Mouse (Mus musculus): ENCODE measurements around the gene Slain1.
"Not testable (repeated sequence)": the region's sequence is repeated elsewhere in the genome, so short reads cannot be mapped to it uniquely, and the experiment has no call there.

Slain1 gene

GRCm38 (mm10) chr14:103728506-103728905 is 78.5 kb downstream of the Slain1 start:
- DNase-seq, result no peak

DNA sequence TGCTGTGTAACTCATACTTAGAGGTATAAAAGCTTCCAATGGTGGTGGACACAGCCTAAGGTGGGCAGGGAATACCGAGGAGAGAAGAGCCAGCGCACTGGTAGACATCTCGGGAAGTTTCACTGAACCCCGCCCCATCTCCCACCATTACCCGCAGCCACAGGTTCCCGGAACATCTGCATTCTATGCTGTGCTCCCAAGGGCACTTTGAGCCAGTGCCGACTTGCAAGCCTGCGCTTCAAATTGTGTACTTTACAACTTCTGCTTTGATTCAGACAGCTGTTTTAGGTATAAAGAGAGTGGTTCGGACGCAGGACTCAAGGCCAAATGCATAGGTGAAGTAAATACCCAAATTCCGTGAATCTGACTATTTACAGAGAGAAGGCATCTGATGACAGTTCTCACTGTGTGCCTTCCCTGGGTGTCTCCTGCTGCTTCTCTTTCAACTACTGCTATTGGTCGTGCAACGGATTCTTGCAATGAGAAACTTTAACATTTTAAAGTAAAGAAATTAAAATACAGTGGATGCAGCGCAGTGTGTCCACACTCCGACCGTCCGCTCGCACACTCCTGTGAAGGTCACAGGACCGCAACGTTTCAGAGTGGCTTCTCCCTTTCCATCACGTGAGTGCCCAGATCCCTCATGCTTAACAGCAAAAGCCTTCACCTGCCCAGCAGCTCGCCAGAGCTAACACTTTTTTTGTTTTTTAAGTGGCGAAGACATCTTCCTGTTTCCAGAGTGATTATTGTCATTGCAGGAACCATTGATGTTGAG is 79.1 kb downstream of the Slain1 start:
- DNase-seq, result no peak

DNA sequence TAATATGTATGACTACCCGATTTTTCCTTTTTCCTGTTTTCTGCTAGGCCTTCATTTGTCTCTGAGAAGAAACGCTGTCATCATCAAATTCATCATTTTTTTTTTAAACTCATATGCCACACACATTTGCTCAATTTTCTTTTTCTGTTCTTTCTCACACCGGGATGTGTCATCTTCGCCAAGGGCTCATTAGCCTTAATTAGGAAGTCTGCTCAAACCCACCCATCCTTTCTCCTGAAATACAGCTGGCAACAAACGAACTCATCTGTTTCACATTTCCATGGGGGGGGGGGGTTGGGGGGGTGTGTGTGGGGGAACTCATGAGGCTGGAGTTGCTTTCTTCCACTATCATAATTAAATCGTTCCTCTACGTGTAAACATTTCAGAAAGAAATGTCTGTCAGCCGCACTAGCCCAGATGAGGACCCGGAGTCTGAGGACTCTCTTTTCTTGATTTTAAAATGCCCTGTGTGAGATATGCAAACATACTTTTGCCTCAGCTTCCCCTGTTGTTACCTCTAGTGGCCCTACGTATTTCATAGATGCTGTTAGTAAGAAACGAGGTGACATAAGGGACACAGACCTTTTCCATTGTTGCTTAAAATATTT is 79.8 kb downstream of the Slain1 start:
- DNase-seq, result no peak

- peak in 1 of 2 experiments; percentile 12 for DNase-seq
Measured at GRCm38 (mm10) chr14:103732626-103733025, 82.6 kb downstream of the Slain1 start.

DNA sequence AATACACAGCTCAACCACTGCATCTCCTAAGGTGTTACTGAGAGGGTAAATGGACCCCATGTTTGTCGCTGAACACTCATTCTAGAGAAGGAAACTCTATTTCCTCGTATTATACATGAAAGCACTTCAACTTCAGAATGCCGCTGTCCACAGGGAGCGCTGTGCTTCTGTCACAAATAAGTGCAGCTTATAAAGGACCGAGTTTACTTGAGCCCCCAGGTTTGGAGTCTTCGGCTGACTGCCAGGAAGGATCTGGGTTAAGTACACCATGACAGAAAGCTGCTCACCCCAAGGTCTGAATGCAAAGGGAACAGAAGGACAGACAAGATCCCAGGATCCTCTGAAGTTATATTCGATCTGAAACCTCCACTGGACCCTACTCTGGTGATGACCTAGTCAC is 91.2 kb downstream of the Slain1 start:
- no peak for DNase-seq

- DNase-seq, result no peak
Measured at GRCm38 (mm10) chr14:103742150-103742549, 92.1 kb downstream of the Slain1 start.

DNA sequence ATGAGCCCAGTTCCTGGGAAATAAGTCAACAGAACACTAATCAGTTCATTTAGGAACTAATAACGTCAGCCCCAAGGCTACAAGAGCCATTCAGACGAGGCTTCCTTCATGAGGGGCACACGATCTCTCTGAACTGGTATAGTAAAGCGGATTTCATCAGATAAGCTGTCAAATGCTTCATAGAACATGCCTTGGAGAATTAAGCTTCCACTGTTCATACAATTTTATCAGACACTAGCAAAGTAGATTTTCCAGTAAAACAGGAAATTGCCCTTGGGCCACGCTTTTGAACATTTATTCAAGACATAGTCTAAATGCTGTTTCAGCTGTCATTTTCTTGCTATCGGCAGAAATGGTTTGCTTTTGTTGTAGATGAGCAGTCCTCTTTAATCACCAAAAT is 97.3 kb downstream of the Slain1 start:
- DNase-seq, result no peak

DNA sequence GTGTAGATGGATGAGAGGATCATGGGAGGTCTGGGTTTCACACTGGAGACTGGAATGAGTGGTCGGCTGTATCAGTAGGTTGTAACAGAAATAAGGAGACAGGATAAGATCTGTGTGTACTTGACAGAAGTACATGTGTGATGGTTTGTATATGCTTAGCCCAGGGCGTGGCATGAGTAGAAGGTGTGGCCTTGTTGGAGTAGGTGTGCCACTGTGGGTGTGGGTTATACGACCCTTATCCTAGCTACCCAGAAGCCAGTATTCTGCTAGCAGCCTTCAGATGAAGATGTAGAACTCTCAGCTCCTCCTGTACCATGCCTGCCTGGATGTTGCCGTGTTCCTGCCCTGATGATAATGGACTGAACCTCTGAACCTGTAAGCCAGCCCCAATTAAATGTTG is 100.6 kb downstream of the Slain1 start:
- DNase-seq, result not testable (repeated sequence)

GRCm38 (mm10) chr14:103751384-103751783 is 101.4 kb downstream of the Slain1 start:
- no peak for DNase-seq

DNA sequence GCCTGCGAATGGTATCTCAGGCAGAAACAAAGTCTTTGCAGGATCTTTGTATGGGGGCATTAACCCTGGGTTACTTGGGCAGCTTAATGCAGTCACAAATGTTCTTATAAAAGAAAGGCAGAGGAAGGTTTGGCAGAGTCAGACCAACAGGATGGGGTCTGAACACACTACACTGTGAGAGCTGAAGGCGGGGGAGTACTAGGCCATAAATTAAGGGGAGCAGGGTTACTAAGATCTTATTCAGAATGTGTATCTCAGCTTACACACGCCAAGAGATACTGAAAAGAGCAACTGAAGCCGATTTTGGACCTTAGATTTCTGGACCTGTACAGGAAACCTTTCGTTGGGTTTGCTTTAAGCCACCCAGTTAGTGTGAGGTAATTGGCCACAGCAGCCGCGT is 102.7 kb downstream of the Slain1 start:
- DNase-seq, result no peak

DNA sequence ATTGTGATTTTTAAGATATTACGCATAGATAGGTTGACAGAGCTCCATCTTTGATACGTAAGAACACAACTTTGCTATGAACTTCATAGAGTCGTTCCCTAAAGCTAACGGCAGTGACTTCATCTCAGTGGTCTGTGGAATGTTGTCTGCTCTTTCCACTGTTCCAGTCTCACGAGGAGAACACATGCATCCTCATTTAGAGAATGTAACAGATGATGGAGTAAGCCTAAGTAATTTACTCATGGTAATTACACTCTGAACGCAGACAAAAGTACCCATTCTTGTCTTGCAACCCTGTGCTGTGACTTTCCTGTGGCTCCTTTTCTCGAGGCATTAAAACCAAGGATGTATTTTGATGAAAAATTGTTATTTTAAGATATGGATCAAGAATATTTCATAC is 104.0 kb downstream of the Slain1 start:
- no peak for DNase-seq

- no peak for DNase-seq
Measured at GRCm38 (mm10) chr14:103754465-103754864, 104.4 kb downstream of the Slain1 start.
